ENCODE assay signal across 24 mouse cellular contexts in the genomic region with DNA sequence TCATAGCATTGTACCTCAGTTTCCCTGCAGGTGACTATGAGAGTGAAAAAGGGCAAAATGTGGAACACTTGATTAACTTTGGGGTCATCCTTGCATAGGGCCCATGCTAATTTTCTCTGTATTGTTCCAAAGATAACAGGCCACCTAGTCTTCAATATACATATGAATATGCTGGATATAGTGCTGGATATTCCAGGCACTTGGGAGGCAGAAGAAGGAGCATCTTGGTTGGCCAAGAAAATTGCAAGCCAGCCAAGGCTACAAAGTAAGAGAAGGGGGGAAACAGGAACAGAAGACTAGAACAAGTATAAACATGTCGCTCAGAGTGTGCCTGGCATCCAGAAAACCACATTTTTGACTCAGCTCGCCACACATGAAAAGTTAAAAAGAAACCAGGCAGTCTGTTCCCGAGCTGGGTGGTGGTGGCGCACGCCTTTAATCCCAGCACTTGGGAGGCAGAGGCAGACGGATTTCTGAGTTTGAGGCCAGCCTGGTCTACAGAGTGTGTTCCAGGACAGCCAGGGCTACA.
"Had no signal": no experiment of that assay in that cellular context is flagged by ENCODE, and none has a peak within 500 bp of the region (broad histone marks: within the 10 kb centered on the region; RNA-seq: fewer than 3 reads in every experiment).

No protein-coding gene starts in this region.

- H3K9me3 ChIP-seq: heart, embryonic 10.5 days; heart, embryonic 12.5 days; hindbrain, embryonic 13.5 days; hindbrain, embryonic 15.5 days; limb, embryonic 10.5 days; limb, embryonic 12.5 days; liver, embryonic 13.5 days; liver, embryonic 15.5 days had no signal

- DNase-seq: gastrocnemius, adult 2 months; gastrocnemius, postnatal 10 days; gastrocnemius, postnatal 25 days; heart, adult 18-20 months; heart, postnatal 10 days; heart, postnatal 4 days; kidney, adult 11 months; kidney, adult 8-10 months; kidney, postnatal 10 days; kidney, postnatal 36 days; layer of hippocampus, adult 9-11 months; layer of hippocampus, postnatal 36 days; liver; liver, embryonic 13.5 days had no signal

- H3K36me3 ChIP-seq: heart, embryonic 10.5 days; heart, embryonic 12.5 days; hindbrain, embryonic 13.5 days; hindbrain, embryonic 15.5 days; limb, embryonic 10.5 days; limb, embryonic 12.5 days; liver, embryonic 13.5 days; liver, embryonic 15.5 days had no signal

- ATAC-seq: hindbrain, postnatal 0 days; intestine, embryonic 16.5 days had no signal

- H3K4me3 ChIP-seq: gastrocnemius, adult 2 months; heart, embryonic 10.5 days; heart, embryonic 12.5 days; hindbrain, embryonic 13.5 days; hindbrain, embryonic 15.5 days; left cerebral cortex, adult 2 months; limb, embryonic 10.5 days; limb, embryonic 12.5 days; liver, embryonic 13.5 days; liver, embryonic 15.5 days had no signal

- H3K4me1 ChIP-seq: heart, embryonic 10.5 days; heart, embryonic 12.5 days; hindbrain, embryonic 13.5 days; hindbrain, embryonic 15.5 days; limb, embryonic 10.5 days; limb, embryonic 12.5 days; liver, embryonic 13.5 days; liver, embryonic 15.5 days had no signal

- H3K9ac ChIP-seq: heart, embryonic 12.5 days; hindbrain, embryonic 13.5 days; hindbrain, embryonic 15.5 days; limb, embryonic 12.5 days; liver, embryonic 13.5 days; liver, embryonic 15.5 days had no signal

- H3K27me3 ChIP-seq: heart, embryonic 12.5 days; hindbrain, embryonic 13.5 days; hindbrain, embryonic 15.5 days; limb, embryonic 12.5 days; liver, embryonic 13.5 days had no signal

- H3K27ac ChIP-seq: gastrocnemius, adult 2 months; heart, embryonic 10.5 days; hindbrain, embryonic 13.5 days; hindbrain, embryonic 15.5 days; hindbrain, postnatal 0 days; left cerebral cortex, adult 2 months; limb, embryonic 10.5 days; limb, embryonic 12.5 days; liver, embryonic 13.5 days; liver, embryonic 15.5 days had no signal
